Mouse (Mus musculus) liver, adult 2 months (tissue): ENCODE measurements at regions not wholly inside any gene's neighbourhood (a gene's known extent, or its start where the extent isn't known, plus 50 kb on each side); places are given as distances from the start of the nearest gene placed in this dataset.

ENCODE experiments used
- DNase-seq: peaks from one replicate; pipeline ENCODE4 v3.0.0-alpha.2; 2011; ENCODE audit warnings: low read depth, low spot score; ENCODE audit errors: extremely low read depth
- H3K27ac ChIP-seq: fragments of 200-500 bp; replicated peaks from 2 replicates; pipeline ENCODE4 v1.5.1; 2012; ENCODE audit warnings: low read depth, mild to moderate bottlenecking, control low read depth, inconsistent platforms, low read length; ENCODE audit not compliant: insufficient read depth
- H3K27me3 ChIP-seq: fragments of 200-500 bp; 2 replicates; pipeline ENCODE4 v1.6.1; 2012; ENCODE audit warnings: mild to moderate bottlenecking, moderate library complexity, low read length, inconsistent platforms; ENCODE audit not compliant: control insufficient read depth, insufficient read depth
- H3K36me3 ChIP-seq: fragments of 200-500 bp; 2 replicates; pipeline ENCODE4 v1.6.1; 2012; ENCODE audit warnings: low read length, inconsistent platforms; ENCODE audit not compliant: control insufficient read depth, insufficient read depth
- H3K4me1 ChIP-seq: fragments of 200-500 bp; 2 replicates; pipeline ENCODE4 v1.6.1; 2011; ENCODE audit warnings: low read length; ENCODE audit not compliant: control insufficient read depth, insufficient read depth
- H3K4me3 ChIP-seq: fragments of 200-500 bp; 2 replicates; pipeline ENCODE4 v1.5.1; 2011; ENCODE audit warnings: low read depth, mild to moderate bottlenecking, control low read depth, low read length, moderate library complexity; ENCODE audit not compliant: insufficient read depth
- H3K79me2 ChIP-seq: fragments of 200-500 bp; 2 replicates; pipeline ENCODE4 v1.6.1; 2012; ENCODE audit warnings: inconsistent platforms, mild to moderate bottlenecking, low read length, moderate library complexity; ENCODE audit not compliant: control insufficient read depth, insufficient read depth
- H3K9ac ChIP-seq: fragments of 200-500 bp; 2 replicates; pipeline ENCODE4 v1.6.1; 2012; ENCODE audit warnings: low read depth, mild to moderate bottlenecking, control low read depth, inconsistent platforms, low read length
- CTCF ChIP-seq: fragments of 200-500 bp; IDR thresholded peaks from 2 replicates; pipeline ENCODE4 v1.5.1; 2011; ENCODE audit warnings: low read depth, low read length, control low read depth
- POLR2A ChIP-seq: fragments of 200-500 bp; IDR thresholded peaks from 2 replicates; pipeline ENCODE4 v1.6.1; 2011; ENCODE audit warnings: low read length, control low read depth; ENCODE audit not compliant: insufficient read depth; ENCODE audit errors: extremely low read depth
- WGBS: fragments of 180-500 bp; shearing (Covaris S2); methylation state at CpG from one replicate; pipeline ENCODE4 v1.1.7; 2018; 5-methylcytosine and 5-hydroxymethylcytosine counted together

- Histone ChIP-seq H3K79me2 (no peaks in the 10 kb centered on the region), H3K4me3 (no peak overlapping the region), H3K36me3 (no peaks in the 10 kb centered on the region), H3K9ac (no peak overlapping the region), H3K4me1 (no peaks in the 10 kb centered on the region), H3K27ac (no peak overlapping the region), H3K27me3 (no peaks in the 10 kb centered on the region)
- WGBS = 78% methylated on average over 5 of the region's 5 CpGs
- TF ChIP-seq POLR2A = no peak
- TF ChIP-seq CTCF = no peak
- no peak for DNase-seq
Measured at GRCm38 (mm10) chr3:147422196-147422595, 570.0 kb downstream of the Ttll7 start.

- TF ChIP-seq POLR2A = no peak
- Histone ChIP-seq H3K4me3 (no peak overlapping the region), H3K36me3 (no peaks in the 10 kb centered on the region), H3K9ac (no peak overlapping the region), H3K27ac (no peak overlapping the region), H3K4me1 (no peaks in the 10 kb centered on the region), H3K27me3 (no peaks in the 10 kb centered on the region), H3K79me2 (no peaks in the 10 kb centered on the region)
- DNase-seq = no peak
- 65% methylated on average over 2 of the region's 2 CpGs for WGBS
Measured at GRCm38 (mm10) chr3:147423895-147424575, 571.9 kb downstream of the Ttll7 start.

- WGBS = 74% methylated on average over 10 of the region's 10 CpGs
- H3K27ac ChIP-seq = no peak overlapping the region
- TF ChIP-seq CTCF (no peak), POLR2A (no peak)
Measured at GRCm38 (mm10) chr3:147428837-147429236, 576.7 kb downstream of the Ttll7 start.

GRCm38 (mm10) chr3:147442925-147443690 lies 590.9 kb downstream of the Ttll7 start:
- H3K36me3 ChIP-seq = no peaks in the 10 kb centered on the region

More at GRCm38 (mm10) chr3:147428837-147429236, 576.7 kb downstream of the Ttll7 start:
- Histone ChIP-seq H3K9ac (no peak overlapping the region), H3K27me3 (no peaks in the 10 kb centered on the region), H3K4me3 (no peak overlapping the region), H3K36me3 (no peaks in the 10 kb centered on the region), H3K4me1 (no peaks in the 10 kb centered on the region), H3K79me2 (no peaks in the 10 kb centered on the region)
- DNase-seq = no peak

DNA sequence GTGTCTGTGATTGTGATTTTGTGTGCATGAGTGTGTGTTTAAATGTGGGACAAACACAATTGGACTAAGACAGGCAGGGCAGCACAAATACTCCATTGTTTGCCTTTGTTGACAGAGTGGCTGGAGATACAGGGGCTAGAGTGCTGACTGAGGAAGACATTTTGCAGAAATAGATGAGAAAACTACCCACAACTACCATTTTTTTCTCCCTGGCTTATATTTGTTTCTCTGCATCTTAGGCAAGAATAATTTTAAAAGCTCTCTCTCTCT lies 591.5 kb downstream of the Ttll7 start:
- no peak overlapping the region for H3K27ac ChIP-seq
- no peaks in the 10 kb centered on the region for H3K79me2 ChIP-seq
- no peaks in the 10 kb centered on the region for H3K4me1 ChIP-seq
- H3K9ac ChIP-seq = no peak overlapping the region
- TF ChIP-seq CTCF (no peak), POLR2A (no peak)
- H3K4me3 ChIP-seq = no peak overlapping the region
- no peak for DNase-seq
- H3K36me3 ChIP-seq = no peaks in the 10 kb centered on the region
- H3K27me3 ChIP-seq = no peaks in the 10 kb centered on the region

More at GRCm38 (mm10) chr3:147442925-147443690, 590.9 kb downstream of the Ttll7 start:
- Histone ChIP-seq H3K27me3 (no peaks in the 10 kb centered on the region), H3K27ac (no peak overlapping the region), H3K9ac (no peak overlapping the region), H3K4me3 (no peak overlapping the region), H3K79me2 (no peaks in the 10 kb centered on the region), H3K4me1 (no peaks in the 10 kb centered on the region)
- TF ChIP-seq POLR2A (no peak), CTCF (no peak)
- DNase-seq = no peak
- 54% methylated on average over 5 of the region's 5 CpGs for WGBS
